Mouse (Mus musculus) gastrocnemius, adult 8-10 months (tissue): Measurements from ENCODE around the gene Dact2. TPM values are rescaled to one million over a fixed set of nuclear protein-coding genes. Genes with fewer than 3 reads are reported as not detected.
A peak's percentile ranks its signal among the peaks of the same experiment; 100 is the strongest.

ENCODE experiments used
- DNase-seq, 2 experiments: peaks; one replicate each; pipeline ENCODE4 v3.0.0; 2022; ENCODE audit warnings: low spot score in 2 of 2
- total RNA-seq, 4 experiments: library from RNA; stranded (reverse); gene quantifications; 2 replicates each; pipeline ENCODE4 v1.2.4; 2022

The Dact2 gene
- total RNA-seq = 1 to 10 TPM; 1.6 to 2.3 (median 1.7) TPM

- no peak for DNase-seq
Observed at GRCm38 (mm10) chr17:14204061-14204460, at the start of gene Dact2. Dact2 (minus strand) TSS chr17:14204304.

- peak; percentile 44 to 60 for DNase-seq
Observed at GRCm38 (mm10) chr17:14252456-14252855, 48.4 kb upstream of the Dact2 start.

GRCm38 (mm10) chr17:14250401-14250800, 46.3 kb upstream of the Dact2 start:
- no peak for DNase-seq

- no peak for DNase-seq
Observed at GRCm38 (mm10) chr17:14249595-14249994, 45.5 kb upstream of the Dact2 start.

- DNase-seq = no peak
Observed at GRCm38 (mm10) chr17:14247931-14248330, 43.8 kb upstream of the Dact2 start.

GRCm38 (mm10) chr17:14246266-14246665, 42.2 kb upstream of the Dact2 start:
- no peak for DNase-seq

GRCm38 (mm10) chr17:14244195-14244965, 40.3 kb upstream of the Dact2 start:
- DNase-seq = peak; percentile 74 to 83

- no peak for DNase-seq
Observed at GRCm38 (mm10) chr17:14242634-14243033, 38.5 kb upstream of the Dact2 start.

GRCm38 (mm10) chr17:14239960-14240359, 35.9 kb upstream of the Dact2 start:
- DNase-seq = no peak

GRCm38 (mm10) chr17:14237134-14237533, 33.0 kb upstream of the Dact2 start:
- no peak for DNase-seq

- no peak for DNase-seq
Observed at GRCm38 (mm10) chr17:14234774-14235389, 30.8 kb upstream of the Dact2 start.

- DNase-seq = no peak
Observed at GRCm38 (mm10) chr17:14233658-14234057, 29.6 kb upstream of the Dact2 start.

- DNase-seq = peak; percentile 76 to 77
Observed at GRCm38 (mm10) chr17:14232629-14233028, 28.5 kb upstream of the Dact2 start.

GRCm38 (mm10) chr17:14230698-14231430, 26.8 kb upstream of the Dact2 start:
- no peak for DNase-seq

- no peak for DNase-seq
Observed at GRCm38 (mm10) chr17:14228381-14228780, 24.3 kb upstream of the Dact2 start.

- DNase-seq = no peak
Observed at GRCm38 (mm10) chr17:14227601-14228000, 23.5 kb upstream of the Dact2 start.

GRCm38 (mm10) chr17:14226778-14227177, 22.7 kb upstream of the Dact2 start:
- DNase-seq = no peak

- DNase-seq = no peak
Observed at GRCm38 (mm10) chr17:14225982-14226652, 22.0 kb upstream of the Dact2 start.

GRCm38 (mm10) chr17:14221893-14222615, 17.9 kb upstream of the Dact2 start:
- DNase-seq = no peak

GRCm38 (mm10) chr17:14220606-14221202, 16.6 kb upstream of the Dact2 start:
- DNase-seq = no peak
